Mouse (Mus musculus): ENCODE results near the gene Gm9837. TPM values are rescaled to one million over a fixed set of nuclear protein-coding genes. Genes with fewer than 3 reads are reported as not detected.

Gene Gm9837
- polyA plus RNA-seq, 1 experiment from 2014 or later, result not detected

DNA sequence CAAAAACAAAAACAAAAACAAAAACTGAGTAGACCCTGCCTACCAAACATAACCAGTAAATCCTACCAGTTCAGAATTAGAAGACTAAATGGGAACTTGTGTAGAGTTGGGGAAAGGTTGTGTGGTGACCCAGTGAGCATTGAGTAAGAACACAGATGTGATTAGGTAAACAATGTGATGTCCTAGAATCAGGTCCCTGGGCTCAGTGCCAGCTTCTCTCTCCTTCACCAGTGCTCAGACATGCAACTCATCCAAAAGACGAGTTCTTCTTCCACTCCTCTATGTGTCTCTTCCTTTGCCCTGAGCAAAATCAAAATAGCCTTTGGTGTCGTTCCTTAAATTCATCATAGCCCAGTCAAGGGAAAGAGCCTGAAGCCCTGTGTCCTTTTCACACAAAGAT is 45.5 kb downstream of the Gm9837 start:
- Histone ChIP-seq H3K27me3 (replicated peaks; ENCODE audit: control insufficient read depth, insufficient read depth, low read length) (no peaks in the 10 kb centered on the region), H3K27ac (ENCODE audit: low read length) (peak overlapping the region; percentile 47; the same call in 1 of the 2 replicates), H3K4me3 (ENCODE audit: low read length) (no peak overlapping the region), H3K9ac (ENCODE audit: low read depth, low read length) (no peak overlapping the region), H3K36me3 (ENCODE audit: control insufficient read depth, insufficient read depth, low read length) (peaks cover 7% of the 10 kb centered on the region), H3K4me2 (ENCODE audit: low read depth, low read length) (no peak overlapping the region), H3K4me1 (ENCODE audit: control insufficient read depth, insufficient read depth, low read length) (peaks cover 4% of the 10 kb centered on the region; the same call in 1 of the 2 replicates), H3K9me3 (ENCODE audit: control insufficient read depth, low read length) (no peaks in the 10 kb centered on the region)
- ATAC-seq, result no peak
- WGBS, result 57% methylated on average over 2 of the region's 2 CpGs

GRCm38 (mm10) chr11:53423036-53423435 is 47.2 kb downstream of the Gm9837 start, which contains the start of gene Leap2:
Gene Leap2 (minus strand): TSS chr11:53423170.
- peak; percentile 88 for ATAC-seq
- H3K27me3 ChIP-seq (replicated peaks; ENCODE audit: control insufficient read depth, insufficient read depth, low read length), result no peaks in the 10 kb centered on the region
- H3K4me1 ChIP-seq (ENCODE audit: control insufficient read depth, insufficient read depth, low read length), result peaks cover 4% of the 10 kb centered on the region; the same call in 1 of the 2 replicates
- H3K9ac ChIP-seq (ENCODE audit: low read depth, low read length), result 0 out of 2 replicates have a peak within 1 kb of the TSS, but pooled peaks have one; percentile 13
- H3K9me3 ChIP-seq (ENCODE audit: control insufficient read depth, low read length), result no peaks in the 10 kb centered on the region
- H3K4me2 ChIP-seq (ENCODE audit: low read depth, low read length), result no peak within 1 kb of the TSS
- 62% methylated on average over 4 of the region's 4 CpGs for WGBS
- no peaks in the 10 kb centered on the region for H3K36me3 ChIP-seq (ENCODE audit: control insufficient read depth, insufficient read depth, low read length)
- H3K27ac ChIP-seq (ENCODE audit: low read length), result peak within 1 kb of the TSS; percentile 42
- no peak within 1 kb of the TSS for H3K4me3 ChIP-seq (ENCODE audit: low read length)

Other genes starting within 250 kb of the Gm9837 start
- gene Hspa4, start 170.0 kb downstream of the Gm9837 start, polyA plus RNA-seq (2015; fragmentation: Nextera tagmentation; extraction: Ambion mirVana), result 85.2 and 85.9 TPM in 2 replicates
- gene Zcchc10, start 145.8 kb downstream of the Gm9837 start, polyA plus RNA-seq (2015; fragmentation: Nextera tagmentation; extraction: Ambion mirVana), result 12.6 and 13.4 TPM in 2 replicates
- 16.6 and 20.4 TPM in 2 replicates for gene Aff4, start 119.6 kb downstream of the Gm9837 start, polyA plus RNA-seq (2015; fragmentation: Nextera tagmentation; extraction: Ambion mirVana)
- gene Leap2, start 47.3 kb downstream of the Gm9837 start, polyA plus RNA-seq (2015; fragmentation: Nextera tagmentation; extraction: Ambion mirVana), result 17.8 and 52.6 TPM in 2 replicates
- gene Uqcrq, start 39.6 kb downstream of the Gm9837 start, polyA plus RNA-seq (2015; fragmentation: Nextera tagmentation; extraction: Ambion mirVana), result 1,029 and 1,034 TPM in 2 replicates
- 0.99 and 1.4 TPM in 2 replicates for gene Gdf9, start 39.5 kb downstream of the Gm9837 start, polyA plus RNA-seq (2015; fragmentation: Nextera tagmentation; extraction: Ambion mirVana)
- 0.06 and 0.07 TPM in 2 replicates for gene Gm10447, start 13.4 kb downstream of the Gm9837 start, polyA plus RNA-seq (2015; fragmentation: Nextera tagmentation; extraction: Ambion mirVana)
- 1.3 and 1.4 TPM in 2 replicates for gene Shroom1, start 13.3 kb downstream of the Gm9837 start, polyA plus RNA-seq (2015; fragmentation: Nextera tagmentation; extraction: Ambion mirVana)
- gene Gm9945, start 9.7 kb upstream of the Gm9837 start, polyA plus RNA-seq (2015; fragmentation: Nextera tagmentation; extraction: Ambion mirVana), result not detected in 2 replicates
- 0.31 and 0.32 TPM in 2 replicates for gene Sowaha, start 9.8 kb upstream of the Gm9837 start, polyA plus RNA-seq (2015; fragmentation: Nextera tagmentation; extraction: Ambion mirVana)
- gene Sept8, start 48.8 kb upstream of the Gm9837 start, polyA plus RNA-seq (2015; fragmentation: Nextera tagmentation; extraction: Ambion mirVana), result 18.2 and 18.4 TPM in 2 replicates
- 35.0 and 42.3 TPM in 2 replicates for gene Kif3a, start 96.9 kb upstream of the Gm9837 start, polyA plus RNA-seq (2015; fragmentation: Nextera tagmentation; extraction: Ambion mirVana)
- gene Il4, start 148.2 kb upstream of the Gm9837 start, polyA plus RNA-seq (2015; fragmentation: Nextera tagmentation; extraction: Ambion mirVana), result 0.35 and 0.47 TPM in 2 replicates
- not detected in 2 replicates for gene Il13, start 164.2 kb upstream of the Gm9837 start, polyA plus RNA-seq (2015; fragmentation: Nextera tagmentation; extraction: Ambion mirVana)
- gene Rad50, start 236.8 kb upstream of the Gm9837 start, polyA plus RNA-seq (2015; fragmentation: Nextera tagmentation; extraction: Ambion mirVana), result 24.8 and 28.5 TPM in 2 replicates